Mouse (Mus musculus) CH12.LX (cell line): ENCODE results near the gene Galnt6.

Experiments used
- CTCF ChIP-seq, 2 experiments: IDR thresholded peaks in 1 of 2; conservative IDR thresholded peaks in 1 of 2; 2 replicates each; pipeline ENCODE4 v1.5.1; 2011 to 2012; ENCODE audit warnings: low read depth in 2 of 2, low read length in 2 of 2, improper control_type of control experiment in 1 of 2, inconsistent platforms in 1 of 2, mild to moderate bottlenecking in 1 of 2, moderate library complexity in 1 of 2
- JUND ChIP-seq: conservative IDR thresholded peaks from 2 replicates; pipeline ENCODE4 v1.6.1; 2011; ENCODE audit warnings: low read depth, low read length, improper control_type of control experiment
- MAFK ChIP-seq: IDR thresholded peaks from 2 replicates; pipeline ENCODE4 v1.6.1; 2011; ENCODE audit warnings: low read length, improper control_type of control experiment; ENCODE audit not compliant: insufficient replicate concordance
- MAX ChIP-seq: IDR thresholded peaks from 2 replicates; pipeline ENCODE4 v1.6.1; 2011; ENCODE audit warnings: low read length, improper control_type of control experiment
- NELFE ChIP-seq: IDR thresholded peaks from 2 replicates; pipeline ENCODE4 v1.6.1; 2011; ENCODE audit warnings: low read depth, low read length, improper control_type of control experiment
- POLR2AphosphoS2 ChIP-seq: IDR thresholded peaks from 2 replicates; pipeline ENCODE4 v1.6.1; 2011; ENCODE audit warnings: low read depth, low read length, improper control_type of control experiment
- USF1 ChIP-seq: IDR thresholded peaks from 2 replicates; pipeline ENCODE4 v1.6.1; 2014; ENCODE audit warnings: low read depth, mild to moderate bottlenecking, inconsistent platforms, low read length, improper control_type of control experiment
- ZMIZ1 ChIP-seq: IDR thresholded peaks from 2 replicates; pipeline ENCODE4 v1.6.1; 2012; ENCODE audit warnings: low read depth, mild to moderate bottlenecking, inconsistent platforms, low read length, improper control_type of control experiment
- ZNF384 ChIP-seq: IDR thresholded peaks from 2 replicates; pipeline ENCODE4 v1.6.1; 2012; ENCODE audit warnings: low read depth, low read length, improper control_type of control experiment, inconsistent platforms

DNA sequence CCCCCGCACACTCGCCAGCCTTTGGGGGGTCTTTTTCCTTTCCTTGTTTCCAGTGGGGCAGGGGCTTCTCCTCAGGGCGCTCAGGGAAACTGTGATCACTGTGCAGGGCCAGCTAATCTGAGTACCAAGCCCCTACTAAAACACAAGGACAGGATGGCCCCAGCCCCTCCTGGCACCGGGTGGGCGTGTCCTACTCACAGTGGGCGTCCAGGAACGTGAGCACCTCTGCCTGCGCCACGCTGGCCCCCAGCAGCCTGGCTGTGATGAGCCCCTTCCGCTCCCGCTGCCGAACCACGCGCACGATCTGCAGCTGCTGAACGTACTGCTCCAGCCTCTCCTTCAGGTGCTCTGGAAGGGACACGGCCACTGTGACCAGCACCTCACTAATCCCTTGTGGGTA is 25.3 kb downstream of the Galnt6 start:
- TF ChIP-seq USF1 (no peak), JUND (no peak), CTCF (conservative IDR thresholded peaks at IDR 0.05 in 1 of 2, IDR thresholded peaks at IDR 0.05 in 1 of 2; ENCODE audit: low read depth in 2 of 2, low read length in 2 of 2) (no peak), ZNF384 (no peak), NELFE (no peak), POLR2AphosphoS2 (no peak), ZMIZ1 (no peak), MAX (no peak), MAFK (no peak)
